ENCODE assay signal across 8 mouse cellular contexts in genomic region chr5:139364260-139364910, GRCm38 (mm10). TPM values are rescaled to one million over a fixed set of nuclear protein-coding genes. Genes with fewer than 3 reads are reported as not detected.
DNase-seq lines count a peak whose midpoint lies in the region; ATAC-seq and TF ChIP-seq lines count a peak whose summit lies in the region.

No protein-coding gene starts in this region.

- no peak overlapping the region for H3K4me2 ChIP-seq in forebrain, embryonic 12.5 days
- H3K4me2 ChIP-seq in heart, postnatal 0 days (ENCODE audit: low read depth, low read length), result no peak overlapping the region
- H3K4me2 ChIP-seq in liver, embryonic 16.5 days (ENCODE audit: low read depth, low read length), result peak overlapping the region; percentile 7; the same call in 1 of the 2 replicates
- H3K4me2 ChIP-seq in neural tube, embryonic 12.5 days (replicated peaks), result no peak overlapping the region; the same call in 1 of the 2 replicates
- H3K4me2 ChIP-seq in stomach, postnatal 0 days (replicated peaks; ENCODE audit: low read depth), result peak overlapping the region; percentile 17; the same call in 1 of the 2 replicates

- H3K4me1 ChIP-seq in forebrain, embryonic 12.5 days, result peaks cover 15% of the 10 kb centered on the region
- H3K4me1 ChIP-seq in heart, postnatal 0 days (ENCODE audit: control insufficient read depth, insufficient read depth), result 0 out of 2 replicates have a peak, but pooled peaks cover 6% of the 10 kb centered on the region
- peaks cover 40% of the 10 kb centered on the region for H3K4me1 ChIP-seq in liver, embryonic 16.5 days (ENCODE audit: control insufficient read depth, low read depth, low read length)
- peaks cover 15% of the 10 kb centered on the region for H3K4me1 ChIP-seq in neural tube, embryonic 12.5 days
- no peaks in the 10 kb centered on the region; the same call in 1 of the 2 replicates for H3K4me1 ChIP-seq in stomach, postnatal 0 days (replicated peaks; ENCODE audit: control insufficient read depth, insufficient read depth)

- H3K9ac ChIP-seq in forebrain, embryonic 12.5 days, result no peak overlapping the region
- H3K9ac ChIP-seq in heart, postnatal 0 days (replicated peaks; ENCODE audit: low read depth, low read length), result no peak overlapping the region
- peak overlapping the region; percentile 6; the same call in 1 of the 2 replicates for H3K9ac ChIP-seq in liver, embryonic 16.5 days (ENCODE audit: low read depth, low read length)
- H3K9ac ChIP-seq in neural tube, embryonic 12.5 days, result no peak overlapping the region
- H3K9ac ChIP-seq in stomach, postnatal 0 days (ENCODE audit: low read length), result 0 out of 2 replicates have a peak overlapping the region, but pooled peaks have one; percentile 31

- no peak overlapping the region for H3K4me3 ChIP-seq in forebrain, embryonic 12.5 days (replicated peaks)
- H3K4me3 ChIP-seq in heart, postnatal 0 days (ENCODE audit: low read depth, low read length), result no peak overlapping the region
- H3K4me3 ChIP-seq in liver, embryonic 16.5 days (ENCODE audit: low read depth, low read length), result no peak overlapping the region
- H3K4me3 ChIP-seq in neural tube, embryonic 12.5 days, result no peak overlapping the region
- no peak overlapping the region for H3K4me3 ChIP-seq in stomach, postnatal 0 days (ENCODE audit: low read depth, low read length)

- TF ChIP-seq EP300 in heart, postnatal 0 days (IDR thresholded peaks at IDR 0.05; ENCODE audit: low read depth), result peak; percentile 63
- no peak for TF ChIP-seq EP300 in stomach, postnatal 0 days (optimal IDR thresholded peaks at IDR 0.05)

- peak; percentile 99 for TF ChIP-seq CTCF in heart, postnatal 0 days (IDR thresholded peaks at IDR 0.05; ENCODE audit: low read depth)
- TF ChIP-seq CTCF in stomach, postnatal 0 days (IDR thresholded peaks at IDR 0.05; ENCODE audit: low read depth), result peak; percentile 100

- H3K27me3 ChIP-seq in forebrain, embryonic 12.5 days, result no peaks in the 10 kb centered on the region
- no peaks in the 10 kb centered on the region for H3K27me3 ChIP-seq in heart, postnatal 0 days (ENCODE audit: control insufficient read depth, insufficient read depth, low read length)
- no peaks in the 10 kb centered on the region for H3K27me3 ChIP-seq in liver, embryonic 16.5 days (ENCODE audit: control insufficient read depth, insufficient read depth, low read depth, low read length)
- no peaks in the 10 kb centered on the region for H3K27me3 ChIP-seq in neural tube, embryonic 12.5 days (replicated peaks)
- H3K27me3 ChIP-seq in stomach, postnatal 0 days (ENCODE audit: control insufficient read depth, insufficient read depth, low read length), result no peaks in the 10 kb centered on the region

- WGBS in forebrain, embryonic 12.5 days, result 40% methylated on average over 12 of the region's 12 CpGs
- WGBS in heart, postnatal 0 days, result 36% methylated on average over 12 of the region's 12 CpGs
- WGBS in liver, embryonic 16.5 days (ENCODE audit: insufficient replicate concordance), result 17% methylated on average over 12 of the region's 12 CpGs
- WGBS in neural tube, embryonic 12.5 days, result 43% methylated on average over 12 of the region's 12 CpGs
- WGBS in stomach, postnatal 0 days, result 21% methylated on average over 12 of the region's 12 CpGs

- H3K36me3 ChIP-seq in forebrain, embryonic 12.5 days (replicated peaks), result 0 out of 2 replicates have a peak, but pooled peaks cover 2% of the 10 kb centered on the region
- no peaks in the 10 kb centered on the region for H3K36me3 ChIP-seq in heart, postnatal 0 days (replicated peaks; ENCODE audit: control insufficient read depth, insufficient read depth, low read length)
- no peaks in the 10 kb centered on the region for H3K36me3 ChIP-seq in liver, embryonic 16.5 days (ENCODE audit: control insufficient read depth, insufficient read depth)
- H3K36me3 ChIP-seq in neural tube, embryonic 12.5 days, result peaks cover 4% of the 10 kb centered on the region
- no peaks in the 10 kb centered on the region for H3K36me3 ChIP-seq in stomach, postnatal 0 days (ENCODE audit: control insufficient read depth, insufficient read depth, low read length)

- H3K9me3 ChIP-seq in forebrain, embryonic 12.5 days, result no peaks in the 10 kb centered on the region
- H3K9me3 ChIP-seq in heart, postnatal 0 days (replicated peaks; ENCODE audit: control insufficient read depth, low read length), result no peaks in the 10 kb centered on the region
- H3K9me3 ChIP-seq in liver, embryonic 16.5 days (replicated peaks; ENCODE audit: control insufficient read depth, low read length), result no peaks in the 10 kb centered on the region
- H3K9me3 ChIP-seq in neural tube, embryonic 12.5 days, result no peaks in the 10 kb centered on the region
- H3K9me3 ChIP-seq in stomach, postnatal 0 days (ENCODE audit: control insufficient read depth, low read length), result no peaks in the 10 kb centered on the region

- DNase-seq in CD4-positive, CD25-positive, alpha-beta regulatory T cell, adult 2 months (ENCODE audit: low read depth, low spot score), result peak; percentile 90
- peak; percentile 87 for DNase-seq in c-Kit-positive CD71-negative TER-119-negative erythroid progenitor cells, embryonic 14.5 days (ENCODE audit: low read depth)
- DNase-seq in heart, postnatal 0 days (ENCODE audit: low spot score), result peak; percentile 75
- peak; percentile 94 to 95 for DNase-seq in kidney, postnatal 4 days
- peak; percentile 90 for DNase-seq in stomach, postnatal 0 days (ENCODE audit: low spot score)

- peak; percentile 69 for ATAC-seq in forebrain, embryonic 12.5 days (ENCODE audit: low FRiP score)
- ATAC-seq in heart, postnatal 0 days (ENCODE audit: insufficient read depth, low read depth), result peak; percentile 66
- peak; percentile 57 for ATAC-seq in liver, embryonic 16.5 days (ENCODE audit: low read depth)
- peak; percentile 56 for ATAC-seq in neural tube, embryonic 12.5 days (ENCODE audit: low FRiP score, low read depth)
- ATAC-seq in stomach, postnatal 0 days (ENCODE audit: low FRiP score, low TSS enrichment), result peak; percentile 77

- H3K27ac ChIP-seq in forebrain, embryonic 12.5 days, result no peak overlapping the region
- peak overlapping the region; percentile 70 for H3K27ac ChIP-seq in heart, postnatal 0 days (ENCODE audit: low read depth)
- peak overlapping the region; percentile 54 for H3K27ac ChIP-seq in liver, embryonic 16.5 days (ENCODE audit: low read length)
- H3K27ac ChIP-seq in neural tube, embryonic 12.5 days, result no peak overlapping the region
- peak overlapping the region; percentile 53; the same call in 1 of the 2 replicates for H3K27ac ChIP-seq in stomach, postnatal 0 days (replicated peaks)

RNA-seq across cellular contexts. Expression of gene Cyp2w1, which starts 12.0 kb away (rescaled TPM):
- 0.17 and 0.24 TPM in 2 replicates for polyA plus RNA-seq in forebrain, embryonic 12.5 days (2016; fragmentation: Nextera tagmentation; extraction: Ambion mirVana)
- not detected in 2 replicates for total RNA-seq in heart, postnatal 0 days (2014; rRNA removed; ENCODE audit: low replicate concordance)
- not detected in 2 replicates for polyA plus RNA-seq in heart, postnatal 0 days (2015; fragmentation: Nextera tagmentation; extraction: Ambion mirVana)
- 0.42 TPM in 1 of 2 replicates, not detected in the other for polyA plus RNA-seq in liver, embryonic 16.5 days (2015; fragmentation: Nextera tagmentation; extraction: Ambion mirVana)
- 0.13 TPM in 1 of 2 replicates, not detected in the other for polyA plus RNA-seq in neural tube, embryonic 12.5 days (2016; fragmentation: Nextera tagmentation; extraction: Ambion mirVana)
- polyA plus RNA-seq in stomach, postnatal 0 days (2015; fragmentation: Nextera tagmentation; extraction: Ambion mirVana), result 4.8 and 8.5 TPM in 2 replicates

RNA-seq across cellular contexts. Expression of gene Gpr146, which starts 13.1 kb away (rescaled TPM):
- polyA plus RNA-seq in forebrain, embryonic 12.5 days (2016; fragmentation: Nextera tagmentation; extraction: Ambion mirVana), result 1.2 and 1.4 TPM in 2 replicates
- total RNA-seq in heart, postnatal 0 days (2014; rRNA removed; ENCODE audit: low replicate concordance), result 38.2 and 39.1 TPM in 2 replicates
- 23.0 and 23.7 TPM in 2 replicates for polyA plus RNA-seq in heart, postnatal 0 days (2015; fragmentation: Nextera tagmentation; extraction: Ambion mirVana)
- polyA plus RNA-seq in liver, embryonic 16.5 days (2015; fragmentation: Nextera tagmentation; extraction: Ambion mirVana), result 20.6 and 24.1 TPM in 2 replicates
- 1.9 and 2.3 TPM in 2 replicates for polyA plus RNA-seq in neural tube, embryonic 12.5 days (2016; fragmentation: Nextera tagmentation; extraction: Ambion mirVana)
- polyA plus RNA-seq in stomach, postnatal 0 days (2015; fragmentation: Nextera tagmentation; extraction: Ambion mirVana), result 3.5 TPM in 2 replicates

RNA-seq across cellular contexts. Expression of gene Cox19, which starts 13.2 kb away (rescaled TPM):
- 105 and 117 TPM in 2 replicates for polyA plus RNA-seq in forebrain, embryonic 12.5 days (2016; fragmentation: Nextera tagmentation; extraction: Ambion mirVana)
- total RNA-seq in heart, postnatal 0 days (2014; rRNA removed; ENCODE audit: low replicate concordance), result 120 and 123 TPM in 2 replicates
- polyA plus RNA-seq in heart, postnatal 0 days (2015; fragmentation: Nextera tagmentation; extraction: Ambion mirVana), result 88.6 and 97.6 TPM in 2 replicates
- 42.2 and 48.1 TPM in 2 replicates for polyA plus RNA-seq in liver, embryonic 16.5 days (2015; fragmentation: Nextera tagmentation; extraction: Ambion mirVana)
- polyA plus RNA-seq in neural tube, embryonic 12.5 days (2016; fragmentation: Nextera tagmentation; extraction: Ambion mirVana), result 124 and 127 TPM in 2 replicates
- polyA plus RNA-seq in stomach, postnatal 0 days (2015; fragmentation: Nextera tagmentation; extraction: Ambion mirVana), result 109 and 114 TPM in 2 replicates

RNA-seq across cellular contexts. Expression of gene Adap1, which starts 39.0 kb away (rescaled TPM):
- polyA plus RNA-seq in forebrain, embryonic 12.5 days (2016; fragmentation: Nextera tagmentation; extraction: Ambion mirVana), result 2.3 and 3.3 TPM in 2 replicates
- total RNA-seq in heart, postnatal 0 days (2014; rRNA removed; ENCODE audit: low replicate concordance), result 0.53 and 1.5 TPM in 2 replicates
- 0.84 and 1.00 TPM in 2 replicates for polyA plus RNA-seq in heart, postnatal 0 days (2015; fragmentation: Nextera tagmentation; extraction: Ambion mirVana)
- polyA plus RNA-seq in liver, embryonic 16.5 days (2015; fragmentation: Nextera tagmentation; extraction: Ambion mirVana), result 1.1 and 1.3 TPM in 2 replicates
- polyA plus RNA-seq in neural tube, embryonic 12.5 days (2016; fragmentation: Nextera tagmentation; extraction: Ambion mirVana), result 25.0 and 31.7 TPM in 2 replicates
- 13.8 and 14.9 TPM in 2 replicates for polyA plus RNA-seq in stomach, postnatal 0 days (2015; fragmentation: Nextera tagmentation; extraction: Ambion mirVana)

RNA-seq across cellular contexts. Expression of gene C130050O18Rik, which starts 40.7 kb away (rescaled TPM):
- 0.10 and 0.22 TPM in 2 replicates for polyA plus RNA-seq in forebrain, embryonic 12.5 days (2016; fragmentation: Nextera tagmentation; extraction: Ambion mirVana)
- total RNA-seq in heart, postnatal 0 days (2014; rRNA removed; ENCODE audit: low replicate concordance), result 1.7 and 1.8 TPM in 2 replicates
- 0.23 and 0.31 TPM in 2 replicates for polyA plus RNA-seq in heart, postnatal 0 days (2015; fragmentation: Nextera tagmentation; extraction: Ambion mirVana)
- polyA plus RNA-seq in liver, embryonic 16.5 days (2015; fragmentation: Nextera tagmentation; extraction: Ambion mirVana), result 1.2 and 1.6 TPM in 2 replicates
- 0.20 and 0.33 TPM in 2 replicates for polyA plus RNA-seq in neural tube, embryonic 12.5 days (2016; fragmentation: Nextera tagmentation; extraction: Ambion mirVana)
- polyA plus RNA-seq in stomach, postnatal 0 days (2015; fragmentation: Nextera tagmentation; extraction: Ambion mirVana), result 0.41 and 0.46 TPM in 2 replicates

Comparison
In these comparisons a context has a peak if more than half of its experiments do, and no peak if none do; other contexts are left out.
1. H3K27ac ChIP-seq: peak in heart, postnatal 0 days (single experiment), liver, embryonic 16.5 days (single experiment) and stomach, postnatal 0 days (single experiment); none in forebrain, embryonic 12.5 days (single experiment) and neural tube, embryonic 12.5 days (single experiment).
2. H3K4me2 ChIP-seq: peak in liver, embryonic 16.5 days (single experiment) and stomach, postnatal 0 days (single experiment); none in forebrain, embryonic 12.5 days (single experiment), heart, postnatal 0 days (single experiment) and neural tube, embryonic 12.5 days (single experiment).
3. H3K9ac ChIP-seq: peak in liver, embryonic 16.5 days (single experiment) and stomach, postnatal 0 days (single experiment); none in forebrain, embryonic 12.5 days (single experiment), heart, postnatal 0 days (single experiment) and neural tube, embryonic 12.5 days (single experiment).
4. Peak in every context shown above with its lines, with median percentiles within 50 percentile points of each other: DNase-seq and ATAC-seq.